Mouse (Mus musculus) right cerebral cortex, postnatal 4 days (tissue): ENCODE measurements around the gene Vil1.
A peak's percentile ranks its signal among the peaks of the same experiment; 100 is the strongest.
"Not testable (repeated sequence)": the region's sequence is repeated elsewhere in the genome, so short reads cannot be mapped to it uniquely, and the experiment has no call there.

Source experiments
- DNase-seq: peaks from one replicate; pipeline ENCODE4 v3.0.0-alpha.2; 2022

Vil1 gene

DNA sequence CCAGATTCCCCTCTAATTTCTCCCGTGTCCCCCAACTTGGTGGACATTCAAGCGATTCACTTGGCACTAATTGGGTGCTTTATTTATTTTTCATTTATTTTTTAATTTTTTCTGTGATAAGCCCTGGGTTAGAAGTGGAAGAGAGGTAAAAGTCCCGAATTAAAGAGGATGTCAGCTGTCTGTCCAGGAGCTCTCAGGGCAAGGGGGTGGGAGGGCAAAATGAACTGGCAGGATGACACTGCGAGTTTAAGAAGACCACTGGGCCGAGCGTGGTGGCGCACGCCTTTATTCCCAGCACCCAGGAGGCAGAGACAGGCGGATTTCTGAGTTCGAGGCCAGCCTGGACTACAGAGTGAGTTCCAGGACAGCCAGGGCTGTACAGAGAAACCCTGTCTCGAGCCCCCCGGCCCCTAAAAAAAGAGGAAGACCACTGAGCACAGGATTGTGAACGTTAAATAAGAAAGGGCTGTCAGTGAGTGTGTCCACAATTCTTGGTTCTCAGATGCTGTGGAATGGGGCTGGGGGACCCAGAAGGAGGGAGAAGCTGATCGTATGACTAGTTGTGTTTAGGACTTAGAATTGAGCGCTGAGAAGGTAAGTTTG lies 21.7 kb upstream of the Vil1 start:
- DNase-seq = no peak

- no peak for DNase-seq
These were observed 20.7 kb upstream of the Vil1 start for GRCm38 (mm10) chr1:74388398-74388920.

- DNase-seq = no peak
These were observed 19.3 kb upstream of the Vil1 start for GRCm38 (mm10) chr1:74389831-74390286.

GRCm38 (mm10) chr1:74390287-74390906 lies 18.8 kb upstream of the Vil1 start:
- DNase-seq = peak; percentile 62

GRCm38 (mm10) chr1:74390924-74391748 lies 18.0 kb upstream of the Vil1 start, which contains the start of gene Ctdsp1:
Ctdsp1 (plus strand) TSS chr1:74391509.
- peak; percentile 96 for DNase-seq

- DNase-seq = peak; percentile 29
These were observed 17.2 kb upstream of the Vil1 start for GRCm38 (mm10) chr1:74391844-74392441.

DNA sequence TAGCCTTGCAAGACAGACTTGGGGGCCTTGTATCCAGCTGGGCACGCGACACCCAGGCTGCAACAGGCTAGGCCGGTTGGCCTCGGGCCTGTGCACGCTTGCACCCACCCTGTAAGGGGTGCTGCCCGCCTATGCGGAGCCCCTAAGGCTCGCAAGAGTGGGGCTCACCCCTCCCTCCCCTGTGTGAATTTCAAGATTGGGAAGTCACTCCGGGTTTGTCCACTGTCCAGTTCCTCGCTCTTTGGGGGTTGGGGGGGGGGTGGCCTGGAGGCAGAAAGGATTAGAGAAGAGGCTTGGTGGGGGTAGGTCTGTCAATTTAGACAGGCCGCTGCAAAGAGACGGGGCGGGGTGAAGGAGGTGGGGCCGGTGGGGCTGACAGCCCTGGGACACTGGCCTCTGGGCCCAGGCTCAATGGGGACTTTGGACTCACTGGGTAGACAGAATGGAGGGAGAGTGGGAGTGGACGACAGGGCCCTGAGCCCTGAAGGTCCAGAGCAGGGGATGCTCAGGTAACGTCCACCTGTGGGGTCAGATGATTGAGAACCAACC lies 16.7 kb upstream of the Vil1 start:
- DNase-seq = no peak

DNA sequence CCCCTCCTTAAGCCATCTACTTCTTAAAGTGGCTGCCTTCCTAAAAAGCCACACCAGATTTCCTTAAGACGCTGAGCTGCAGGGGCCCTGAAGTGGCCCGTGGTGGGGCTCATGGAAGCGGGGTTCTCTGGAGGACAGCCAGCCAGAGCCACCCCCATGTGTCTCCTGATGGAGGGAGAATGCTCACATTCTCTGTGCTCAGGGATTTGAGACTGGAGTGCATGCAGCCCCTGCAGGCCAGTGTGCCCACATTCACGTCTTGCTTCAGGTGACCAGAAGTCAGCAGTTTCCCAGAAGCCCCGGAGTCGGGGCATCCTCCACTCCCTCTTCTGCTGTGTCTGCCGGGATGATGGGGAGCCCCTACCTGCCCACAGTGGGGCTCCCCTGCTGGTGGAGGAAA lies 16.2 kb upstream of the Vil1 start:
- no peak for DNase-seq

DNA sequence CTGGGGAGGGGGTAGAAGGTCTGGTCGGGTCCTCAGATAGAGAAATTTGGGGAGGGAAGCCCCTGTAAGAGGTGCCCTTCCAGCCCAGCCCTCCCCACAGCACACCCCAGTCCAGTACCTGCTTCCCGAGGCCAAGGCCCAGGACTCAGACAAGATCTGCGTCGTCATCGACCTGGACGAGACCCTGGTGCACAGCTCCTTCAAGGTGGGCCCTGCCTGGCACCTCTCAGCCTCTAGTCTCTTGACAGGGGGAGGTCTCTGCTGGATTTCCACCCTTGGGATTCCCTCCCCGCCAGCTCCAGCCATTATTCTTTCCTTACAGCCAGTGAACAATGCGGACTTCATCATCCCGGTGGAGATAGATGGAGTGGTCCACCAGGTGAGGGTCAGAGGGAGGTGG lies 15.5 kb upstream of the Vil1 start:
- DNase-seq = no peak

- DNase-seq = no peak
These were observed 14.9 kb upstream of the Vil1 start for GRCm38 (mm10) chr1:74394311-74394710.

DNA sequence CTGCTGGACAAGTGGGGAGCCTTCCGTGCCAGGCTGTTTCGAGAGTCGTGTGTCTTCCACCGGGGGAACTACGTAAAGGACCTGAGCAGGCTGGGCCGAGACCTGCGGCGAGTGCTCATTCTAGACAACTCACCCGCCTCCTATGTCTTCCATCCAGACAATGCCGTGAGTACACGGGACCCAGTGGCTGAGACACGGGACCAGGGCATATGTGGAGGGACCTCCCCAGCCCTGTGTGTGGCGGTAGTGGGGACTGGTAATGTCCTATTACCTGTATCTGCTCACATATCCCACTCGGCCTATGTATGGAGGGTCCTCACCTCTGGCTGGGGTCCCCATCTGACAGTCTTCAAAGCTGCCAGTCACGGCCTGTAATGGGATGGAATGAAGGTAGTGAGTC lies 14.3 kb upstream of the Vil1 start:
- DNase-seq = no peak

DNA sequence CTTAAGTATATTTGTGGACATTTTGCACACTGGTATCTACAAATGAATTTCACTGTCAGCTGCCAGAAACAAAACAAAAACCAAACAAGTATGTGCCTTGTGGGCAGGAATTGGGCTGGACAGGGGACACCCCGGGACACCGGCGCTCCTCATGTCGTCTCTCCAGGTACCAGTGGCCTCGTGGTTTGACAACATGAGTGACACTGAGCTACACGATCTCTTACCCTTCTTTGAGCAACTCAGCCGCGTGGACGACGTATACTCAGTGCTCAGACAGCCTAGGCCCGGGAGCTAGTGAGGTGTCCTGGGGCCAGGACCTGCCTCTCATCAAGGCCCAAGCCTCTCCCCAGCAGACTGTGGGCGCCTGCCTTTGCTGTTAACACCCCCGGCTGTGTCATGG lies 13.9 kb upstream of the Vil1 start:
- no peak for DNase-seq

- not testable (repeated sequence) for DNase-seq
These were observed 12.5 kb upstream of the Vil1 start for GRCm38 (mm10) chr1:74396456-74397222.

- peak; percentile 80 for DNase-seq
These were observed 11.8 kb upstream of the Vil1 start for GRCm38 (mm10) chr1:74397268-74397918.

DNA sequence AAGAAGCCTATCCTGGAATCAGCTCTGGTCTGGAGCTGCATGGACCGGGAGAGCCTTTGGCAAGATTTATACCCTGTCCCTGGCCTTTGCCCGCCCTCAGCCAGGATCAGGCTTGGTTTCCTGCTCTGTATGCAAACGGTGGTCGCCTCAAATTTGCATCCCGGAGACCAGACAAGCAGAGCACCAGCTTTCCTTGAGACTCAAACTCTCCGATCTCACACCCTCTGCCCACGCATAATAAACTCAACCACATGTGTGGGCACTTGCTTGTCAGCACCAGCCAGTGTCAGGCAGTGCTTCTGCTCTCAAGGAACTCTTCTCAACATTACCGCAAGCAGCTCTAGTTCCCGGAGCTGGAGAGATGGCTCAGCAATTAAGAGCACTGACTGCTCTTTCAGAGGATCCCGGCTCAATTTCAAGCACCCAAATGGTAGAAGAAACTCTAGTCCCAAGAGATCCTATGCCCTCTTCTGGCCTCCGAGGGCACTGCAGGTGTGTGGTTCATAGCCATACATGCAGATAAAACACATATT lies 11.2 kb upstream of the Vil1 start:
- DNase-seq = peak; percentile 67

- no peak for DNase-seq
These were observed 8.6 kb upstream of the Vil1 start for GRCm38 (mm10) chr1:74400531-74400930.

GRCm38 (mm10) chr1:74401015-74401702 lies 8.0 kb upstream of the Vil1 start:
- no peak for DNase-seq

- DNase-seq = no peak
These were observed 5.0 kb upstream of the Vil1 start for GRCm38 (mm10) chr1:74404206-74404605.

GRCm38 (mm10) chr1:74411753-74412325 lies 2.7 kb downstream of the Vil1 start:
- DNase-seq = no peak

- no peak for DNase-seq
These were observed 3.5 kb downstream of the Vil1 start for GRCm38 (mm10) chr1:74412711-74413110.
